Mouse (Mus musculus): ENCODE results near the gene Pold4.

The Pold4 gene

DNA sequence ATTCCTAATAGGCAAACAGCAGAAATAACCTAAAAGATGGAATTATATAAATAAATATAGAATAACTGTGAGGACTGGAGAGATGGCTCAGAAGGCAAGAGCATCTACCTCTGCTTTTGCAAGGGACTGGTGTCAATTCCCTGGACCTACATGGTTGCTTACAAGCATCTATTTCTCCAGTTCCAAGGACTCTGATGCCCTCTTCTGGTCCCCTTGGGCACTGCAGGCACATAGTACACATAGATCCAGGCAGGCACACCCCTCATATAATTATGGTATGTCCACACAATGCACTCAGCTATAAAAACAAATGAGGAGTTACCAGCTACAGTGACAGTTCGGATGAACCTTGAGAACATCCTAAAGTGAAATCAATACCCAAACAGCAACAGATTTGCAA lies 47.8 kb downstream of the Pold4 start:
- no peak for DNase-seq

GRCm38 (mm10) chr19:4280425-4280824 lies 48.7 kb downstream of the Pold4 start:
- DNase-seq: no peak

- DNase-seq: peak; percentile 90 to 94
Measured at GRCm38 (mm10) chr19:4282898-4283553, 51.3 kb downstream of the Pold4 start, which contains the start of gene Ankrd13d. Gene Ankrd13d, minus strand, starts transcription at chr19:4283137.

Data from spleen, adult 18-20 months (tissue).